Mouse (Mus musculus) layer of hippocampus, adult 11-12 months (tissue): ENCODE measurements at regions not wholly inside any gene's neighbourhood (a gene's known extent, or its start where the extent isn't known, plus 50 kb on each side); places are given as distances from the start of the nearest gene placed in this dataset.
A peak's percentile ranks its signal among the peaks of the same experiment; 100 is the strongest.
"Not testable (repeated sequence)": the region's sequence is repeated elsewhere in the genome, so short reads cannot be mapped to it uniquely, and the experiment has no call there.

ENCODE experiments used
- DNase-seq: peaks from one replicate; pipeline ENCODE4 v3.0.0; 2022; ENCODE audit warnings: low spot score

DNA sequence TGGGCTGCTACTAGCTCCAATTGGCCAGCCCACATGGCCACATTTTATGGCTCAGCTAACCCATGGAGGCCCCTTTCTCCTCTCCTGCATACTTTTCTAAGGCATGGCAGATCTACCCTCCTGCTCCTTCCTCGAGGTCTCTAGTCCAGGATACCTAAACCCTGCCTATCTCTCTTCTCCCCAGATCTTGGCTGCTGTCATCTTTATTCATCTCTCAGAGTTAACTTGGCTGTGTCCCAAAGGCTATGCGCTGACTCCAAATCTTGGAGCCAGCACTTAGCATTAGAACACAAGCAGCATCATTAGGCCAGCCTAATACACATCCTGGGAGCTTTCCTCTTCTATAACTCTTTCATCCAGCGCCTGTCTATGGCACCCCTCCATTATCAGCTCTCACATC lies 430.5 kb upstream of the Arid1b start:
- DNase-seq: no peak

DNA sequence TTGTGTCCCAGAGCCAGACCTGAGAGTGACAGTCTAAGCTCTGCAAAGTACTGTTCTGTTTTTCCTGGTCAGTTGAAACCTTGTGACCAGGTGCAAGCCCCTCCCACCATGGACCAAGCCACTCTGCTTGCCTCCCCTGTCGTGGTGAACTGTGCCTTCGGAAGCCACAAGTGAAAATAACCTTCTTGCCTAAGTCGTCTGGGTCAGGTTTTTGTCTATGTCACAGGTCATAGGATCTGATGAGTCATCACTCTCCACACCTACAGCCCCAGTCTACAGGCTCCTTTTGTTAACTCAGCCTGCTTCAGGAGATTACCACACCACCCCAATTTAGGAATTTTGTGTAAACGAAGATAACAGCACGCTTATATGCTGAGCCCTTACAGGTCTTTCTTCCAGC lies 417.2 kb upstream of the Arid1b start:
- no peak for DNase-seq

DNA sequence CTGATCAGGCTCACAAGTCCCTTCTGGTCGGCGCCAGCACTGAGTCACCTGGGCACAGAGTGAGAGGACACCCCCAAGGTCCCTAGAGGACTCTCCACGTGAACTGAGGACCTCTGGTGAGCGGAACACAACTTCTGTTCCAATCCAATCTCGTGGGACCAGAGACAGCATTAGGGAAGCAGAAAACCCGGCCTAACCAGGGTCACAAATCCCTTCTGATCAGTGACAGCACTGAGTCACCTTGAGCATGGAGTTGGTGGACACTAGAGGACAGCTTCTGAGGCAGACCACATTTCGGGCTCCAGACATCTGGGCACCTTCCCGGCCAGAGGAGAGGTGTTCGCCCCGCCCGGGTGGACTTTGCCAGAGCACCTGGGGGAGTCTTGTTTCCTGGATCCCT lies 412.3 kb upstream of the Arid1b start:
- no peak for DNase-seq

DNA sequence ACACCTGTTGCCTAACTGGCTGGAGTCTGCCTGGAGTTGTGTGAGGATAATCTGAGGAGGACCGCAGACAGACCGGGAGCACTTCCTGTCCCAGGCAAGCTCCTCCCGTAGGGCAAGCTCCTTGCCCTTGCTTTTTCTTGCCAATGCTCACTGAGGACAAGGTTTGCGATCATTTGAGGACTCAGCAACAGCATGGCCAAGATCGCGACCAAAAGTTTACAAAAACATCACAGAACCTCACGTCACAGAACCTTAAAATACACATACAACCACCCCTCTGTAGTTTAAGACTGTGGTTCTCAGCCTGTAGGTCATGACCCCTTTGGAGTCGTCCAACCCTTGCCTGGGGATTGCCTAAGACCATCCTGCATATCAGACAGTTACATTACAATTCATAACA lies 383.7 kb upstream of the Arid1b start:
- no peak for DNase-seq

DNA sequence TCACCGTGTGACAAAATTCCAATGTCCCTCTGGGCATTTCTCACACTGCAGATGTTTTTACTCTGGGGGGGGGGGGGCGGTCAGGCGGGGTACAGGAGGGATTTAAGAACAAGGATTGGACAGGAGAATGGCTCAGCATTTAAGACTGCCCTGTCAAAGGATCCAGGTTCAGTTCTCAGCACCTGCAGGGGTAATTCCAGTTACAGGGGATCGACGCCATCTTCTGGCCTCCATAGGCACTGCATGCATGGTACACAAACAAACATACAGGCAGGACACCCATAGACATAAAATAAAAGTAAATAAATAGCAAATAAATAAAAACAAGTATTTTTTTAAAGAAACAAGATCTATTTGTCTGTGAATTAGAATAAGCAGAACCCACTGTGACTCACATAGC lies 383.1 kb upstream of the Arid1b start:
- no peak for DNase-seq

DNA sequence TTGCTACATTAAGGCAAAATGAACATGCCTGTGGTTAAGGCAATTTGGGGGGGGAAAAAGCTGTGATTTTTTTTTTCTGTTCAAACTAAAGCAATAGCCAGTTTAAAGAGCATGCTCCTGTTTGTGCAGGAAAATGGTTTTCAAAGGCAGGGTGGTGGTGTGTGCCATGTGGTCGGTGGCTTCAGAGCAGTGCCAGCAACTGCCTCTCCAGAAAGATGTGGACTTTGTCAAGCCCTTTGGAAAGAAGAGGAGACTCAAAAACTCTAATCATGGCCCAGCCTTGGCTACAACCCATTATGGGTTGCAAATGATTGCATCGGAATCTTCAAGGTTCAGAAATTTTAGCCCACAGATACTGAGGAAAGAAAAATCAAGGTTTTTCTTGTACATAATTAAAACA lies 382.4 kb upstream of the Arid1b start:
- no peak for DNase-seq

DNA sequence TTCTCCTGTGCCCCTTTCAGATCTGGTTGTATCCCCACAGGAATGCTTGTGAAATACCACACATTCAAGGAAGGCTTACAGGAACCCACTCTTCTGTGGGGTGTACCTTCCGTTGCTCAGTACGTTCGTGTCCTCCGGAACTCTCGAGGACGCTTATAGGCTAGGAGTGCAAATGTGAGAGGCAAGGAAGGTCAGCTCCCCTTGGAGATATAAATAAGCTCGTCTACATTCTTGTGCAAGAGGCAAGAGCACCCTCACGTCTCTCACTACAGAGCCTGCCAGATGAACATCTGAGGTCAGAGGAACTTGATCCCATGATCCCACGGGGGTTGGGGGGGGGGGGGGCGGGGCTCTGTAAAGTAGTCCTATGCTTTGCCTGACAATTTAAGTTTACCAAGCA lies 382.0 kb upstream of the Arid1b start:
- no peak for DNase-seq

DNA sequence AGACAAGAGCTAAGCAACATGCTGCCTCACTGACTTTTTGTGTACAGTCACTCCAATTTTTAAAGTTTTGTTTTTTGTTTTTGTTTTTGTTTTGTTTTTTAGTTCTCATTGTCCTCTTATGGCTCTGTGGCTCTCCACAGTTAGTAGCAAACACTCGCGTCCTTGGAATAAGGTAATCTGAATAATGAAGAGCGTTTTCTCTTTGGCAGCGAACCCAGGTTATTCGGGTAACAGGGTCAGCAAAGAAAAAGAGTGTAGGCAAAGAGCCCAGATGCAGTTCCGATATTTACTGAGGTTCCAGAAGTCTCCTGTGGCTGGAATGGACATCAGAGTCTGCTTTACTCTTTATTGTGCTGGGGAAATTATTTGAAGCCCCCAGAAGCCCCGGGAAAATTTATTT lies 381.4 kb upstream of the Arid1b start:
- DNase-seq: no peak

DNA sequence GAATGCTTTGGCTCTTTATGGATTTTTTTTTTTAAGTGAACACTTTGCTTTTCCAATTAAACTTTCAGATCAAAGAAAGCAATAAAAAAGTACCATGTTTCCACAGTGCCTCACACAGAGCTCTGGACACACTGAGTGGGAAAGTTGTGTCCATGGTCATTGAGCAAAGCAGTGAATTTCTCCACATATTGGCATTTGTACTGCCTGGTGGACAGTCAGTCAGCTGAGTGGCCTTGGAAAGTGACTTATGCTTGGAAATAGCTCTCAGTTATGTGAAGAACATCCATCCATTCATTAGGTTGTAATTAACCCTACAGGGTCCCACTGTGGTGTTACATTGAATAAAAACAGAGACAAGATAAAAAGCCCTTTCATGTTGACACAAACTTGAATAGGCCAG lies 373.8 kb upstream of the Arid1b start:
- DNase-seq: no peak

DNA sequence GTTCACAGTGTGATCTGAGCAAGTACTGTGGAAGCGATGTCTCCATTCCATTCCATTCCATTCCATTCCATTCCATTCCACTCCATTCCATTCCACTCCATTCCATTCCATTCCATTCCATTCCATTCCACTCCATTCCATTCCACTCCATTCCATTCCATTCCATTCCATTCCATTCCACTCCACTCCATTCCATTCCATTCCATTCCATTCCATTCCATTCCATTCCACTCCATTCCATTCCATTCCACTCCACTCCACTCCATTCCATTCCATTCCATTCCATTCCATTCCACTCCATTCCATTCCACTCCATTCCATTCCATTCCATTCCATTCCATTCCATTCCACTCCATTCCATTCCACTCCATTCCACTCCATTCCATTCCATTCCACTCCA lies 368.0 kb upstream of the Arid1b start:
- DNase-seq: not testable (repeated sequence)

DNA sequence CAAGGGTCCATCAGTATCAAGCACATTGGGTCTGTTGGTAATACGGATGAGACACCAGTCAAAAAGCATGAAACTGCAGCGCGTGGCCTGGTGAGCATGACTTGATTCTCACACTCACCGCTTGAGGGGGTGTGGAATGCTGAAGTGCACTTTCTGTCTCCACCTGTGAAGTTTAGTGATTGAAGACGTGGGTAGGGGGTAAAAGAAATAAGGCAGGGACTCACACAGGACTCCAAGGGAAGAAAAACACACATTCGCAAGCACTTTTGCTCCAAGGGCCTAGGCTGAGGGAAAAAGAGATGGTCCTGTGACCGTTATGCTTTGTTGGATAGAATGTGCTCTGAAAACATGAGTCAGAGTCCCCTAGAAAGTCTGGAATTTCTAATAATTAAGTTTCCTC lies 366.6 kb upstream of the Arid1b start:
- DNase-seq: no peak

DNA sequence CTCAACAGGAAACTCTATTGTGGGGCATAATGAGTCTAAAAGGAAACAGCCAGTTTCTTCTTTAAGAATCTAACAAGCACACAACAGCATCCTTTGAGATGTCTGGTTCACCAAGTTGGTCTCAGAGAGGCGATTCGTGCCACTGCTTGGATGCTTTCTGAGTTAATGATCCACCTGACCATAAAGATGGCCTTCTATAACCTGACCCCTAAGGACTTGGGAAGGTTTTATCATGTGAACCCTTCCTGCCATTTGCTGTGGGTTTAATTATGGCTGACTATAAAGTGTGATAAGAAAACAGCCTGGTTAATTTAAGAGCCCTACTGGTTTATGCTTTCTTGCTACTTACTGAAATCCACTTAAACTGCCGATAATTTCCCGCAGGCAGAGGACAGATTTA lies 363.0 kb upstream of the Arid1b start:
- DNase-seq: no peak

DNA sequence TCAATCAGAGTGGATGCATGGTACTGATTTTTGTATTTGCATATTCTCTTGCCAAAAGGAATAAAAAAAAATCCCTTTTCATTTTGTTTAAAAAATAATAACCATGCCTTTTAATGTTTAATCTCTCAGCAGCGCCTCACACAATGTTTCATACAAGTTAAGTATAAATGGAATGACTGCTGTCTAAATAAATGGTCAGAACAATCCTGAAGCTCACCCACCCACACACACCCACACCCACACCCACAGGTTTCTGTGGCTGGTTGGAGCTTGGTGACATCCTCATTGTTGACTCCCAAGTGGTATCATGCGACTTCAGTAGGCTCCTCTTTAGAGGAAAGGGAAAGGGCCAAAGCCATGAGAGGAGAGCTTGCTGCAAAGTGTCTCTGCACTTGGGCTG lies 361.6 kb upstream of the Arid1b start:
- no peak for DNase-seq

DNA sequence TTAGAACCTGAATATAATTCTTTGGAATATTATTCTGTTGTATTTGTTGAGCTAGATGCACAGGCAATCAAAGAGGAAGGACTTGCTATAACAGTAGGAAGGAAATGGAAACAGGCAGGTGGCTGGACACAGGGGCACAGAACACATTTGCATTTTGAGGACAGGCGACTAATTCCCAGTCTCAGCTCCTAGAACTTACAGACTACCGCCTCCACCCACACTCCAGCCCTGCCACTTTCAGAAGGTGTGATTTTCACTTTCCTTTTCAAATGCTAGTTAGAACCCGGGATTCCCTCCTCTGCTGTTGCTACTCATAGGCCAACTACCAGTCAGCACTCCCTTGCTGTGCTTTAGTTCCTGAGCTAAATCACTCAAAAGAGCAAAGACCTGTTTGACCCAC lies 360.4 kb upstream of the Arid1b start:
- DNase-seq: no peak

DNA sequence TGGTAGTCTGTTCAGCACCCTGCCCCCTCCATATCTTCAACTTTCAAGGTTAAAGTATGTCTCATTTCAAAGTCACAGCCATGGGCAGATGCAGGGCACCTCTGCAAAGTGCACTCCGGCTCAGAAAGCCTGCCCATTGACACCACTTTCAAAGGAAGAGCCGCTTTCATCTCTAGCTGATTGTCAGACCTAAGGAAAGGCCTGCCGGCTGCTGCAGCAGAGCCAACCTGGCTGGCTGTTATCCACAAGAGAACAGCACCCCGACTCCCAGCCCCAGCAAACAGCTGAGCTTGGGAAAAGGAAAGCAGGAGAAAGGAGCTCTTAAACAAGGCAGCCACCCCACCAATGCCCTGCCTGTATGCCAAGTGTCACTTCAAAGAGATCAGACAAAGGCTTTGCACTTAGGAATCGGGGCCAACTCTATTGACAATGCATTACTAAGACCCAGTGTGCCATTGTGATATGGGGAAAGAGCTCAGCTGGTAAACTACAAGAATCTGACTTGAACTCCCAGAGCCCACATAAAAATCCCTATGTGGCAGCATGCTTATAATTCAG lies 357.3 kb upstream of the Arid1b start:
- no peak for DNase-seq

DNA sequence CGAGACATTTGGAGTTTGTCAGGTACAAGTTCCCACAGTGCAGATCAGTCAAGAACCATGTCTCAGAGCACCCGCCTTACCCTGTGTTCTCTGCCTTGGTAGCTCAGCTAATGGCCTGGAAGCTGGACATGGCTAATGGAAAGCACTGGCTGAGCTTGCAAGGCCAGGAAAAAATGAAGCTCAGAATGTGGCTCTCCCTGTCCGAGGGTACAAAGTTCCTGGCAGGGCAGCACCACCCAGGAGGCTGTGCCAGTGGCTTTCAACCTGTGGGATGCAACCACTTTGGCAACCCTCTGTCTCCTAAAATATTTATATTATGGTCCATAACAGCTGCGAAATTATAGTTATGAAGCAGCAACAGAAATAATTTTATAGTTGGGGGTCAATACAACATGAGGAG lies 354.6 kb upstream of the Arid1b start:
- DNase-seq: no peak

DNA sequence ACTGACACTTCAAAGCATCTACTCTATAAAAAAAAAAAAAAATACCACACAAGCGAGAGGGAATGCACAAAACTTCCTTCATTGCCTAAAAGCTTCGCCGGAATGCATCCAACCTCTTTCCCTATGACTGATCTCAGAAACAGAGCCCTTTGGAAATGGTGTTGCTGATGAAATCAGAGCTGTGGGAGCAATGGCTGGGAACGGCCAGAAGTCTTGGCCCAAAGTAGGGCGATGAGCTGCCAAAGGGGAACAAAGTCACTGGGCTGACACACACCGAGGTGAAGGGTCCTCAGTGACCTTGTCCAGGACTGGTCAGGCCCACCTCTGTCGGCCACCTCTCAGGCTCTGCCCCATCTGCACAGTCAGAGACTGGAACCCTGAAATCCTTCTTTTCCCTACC lies 353.6 kb upstream of the Arid1b start:
- no peak for DNase-seq

DNA sequence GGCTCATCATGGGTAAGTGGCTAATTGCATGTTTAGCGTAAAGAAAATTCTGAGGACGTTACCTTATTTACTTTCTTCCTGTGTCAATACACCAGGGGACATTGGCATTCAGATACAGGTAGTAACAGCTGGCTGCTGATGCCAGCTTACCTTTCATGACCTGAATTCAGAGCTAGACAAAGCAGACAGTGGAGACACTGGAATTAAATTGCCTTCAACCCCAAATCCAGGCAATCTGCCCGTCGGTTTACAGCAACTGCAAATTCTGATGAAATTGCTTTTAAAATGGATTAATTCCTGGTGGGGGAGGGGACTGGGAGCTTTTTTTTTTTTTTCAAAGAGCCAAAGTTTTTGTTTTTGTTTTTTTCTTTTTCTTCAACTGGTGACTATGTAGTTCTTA lies 353.0 kb upstream of the Arid1b start:
- no peak for DNase-seq

DNA sequence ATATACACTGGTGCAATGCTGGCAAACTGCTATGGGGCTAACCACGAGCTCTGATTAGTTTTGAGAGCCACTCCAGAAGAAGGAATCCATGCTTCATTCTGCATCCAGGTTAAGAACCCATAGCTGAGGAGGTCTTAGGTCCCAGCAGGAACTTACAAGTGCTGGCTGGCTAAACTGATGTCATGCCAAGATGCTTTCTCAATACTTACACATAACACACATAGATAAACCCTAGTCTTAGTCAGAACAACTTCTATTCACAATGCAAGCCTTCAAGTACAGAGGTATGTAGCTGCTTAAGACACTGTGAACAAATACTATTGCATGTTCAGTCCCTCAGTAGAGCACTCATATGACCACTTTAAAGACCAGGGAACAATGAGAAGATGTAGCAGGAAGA lies 352.1 kb upstream of the Arid1b start:
- no peak for DNase-seq

DNA sequence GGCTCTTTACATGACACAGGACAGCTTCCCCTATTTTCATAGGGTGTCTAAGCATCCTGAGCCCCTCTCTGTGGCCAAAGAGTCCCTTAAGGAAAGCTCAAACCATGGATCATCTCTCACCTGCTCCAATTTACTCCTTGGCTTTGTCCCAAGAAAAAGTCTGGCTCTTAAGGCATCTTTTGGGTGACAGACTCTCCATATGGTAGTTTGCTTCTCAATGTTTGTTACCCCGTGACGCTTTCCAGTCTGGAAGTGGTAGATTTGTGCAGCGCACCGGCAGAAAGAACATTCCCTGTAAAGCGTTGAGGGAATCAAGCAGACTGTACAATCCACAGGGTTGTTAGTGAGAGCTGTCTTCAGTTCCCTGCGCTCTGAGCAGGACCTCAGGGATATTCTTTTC lies 350.8 kb upstream of the Arid1b start:
- DNase-seq: no peak

DNA sequence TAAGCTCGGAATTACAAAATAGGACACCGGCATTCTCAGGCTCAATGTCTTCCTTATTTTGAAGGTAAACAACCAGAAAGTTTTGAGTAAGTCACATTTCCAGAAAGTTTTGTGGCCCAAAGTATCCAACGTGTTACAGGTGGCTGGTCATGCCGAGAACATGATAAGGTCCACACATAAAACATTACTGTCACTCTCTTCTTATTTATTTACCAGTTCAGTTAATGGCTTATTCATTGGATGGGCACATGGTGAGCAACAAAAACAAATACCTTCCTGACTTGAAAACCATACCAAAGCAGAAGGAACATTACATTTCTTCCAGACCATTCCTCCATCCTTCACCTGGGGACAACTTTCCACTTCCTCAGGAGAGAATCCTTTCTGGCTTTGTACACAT lies 345.5 kb upstream of the Arid1b start:
- DNase-seq: no peak

DNA sequence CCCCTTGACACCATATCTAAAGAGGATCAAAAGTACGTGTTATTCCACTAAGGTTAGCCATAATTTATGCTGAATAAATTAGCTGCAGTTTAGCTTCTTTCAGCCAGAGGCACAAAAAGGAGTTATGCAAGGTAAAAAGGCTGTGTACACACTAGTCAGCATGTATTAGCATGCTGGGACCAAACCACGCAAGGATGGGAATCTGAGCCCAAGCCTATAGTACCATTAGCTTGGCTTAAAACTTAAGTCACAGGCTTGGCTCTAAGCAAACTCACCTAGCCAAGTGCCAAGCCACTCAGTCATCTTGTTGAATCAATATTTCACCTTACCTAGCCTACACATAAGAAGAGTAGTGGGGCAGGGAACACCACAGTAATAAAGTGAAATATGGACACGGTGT lies 339.9 kb upstream of the Arid1b start:
- DNase-seq: no peak

DNA sequence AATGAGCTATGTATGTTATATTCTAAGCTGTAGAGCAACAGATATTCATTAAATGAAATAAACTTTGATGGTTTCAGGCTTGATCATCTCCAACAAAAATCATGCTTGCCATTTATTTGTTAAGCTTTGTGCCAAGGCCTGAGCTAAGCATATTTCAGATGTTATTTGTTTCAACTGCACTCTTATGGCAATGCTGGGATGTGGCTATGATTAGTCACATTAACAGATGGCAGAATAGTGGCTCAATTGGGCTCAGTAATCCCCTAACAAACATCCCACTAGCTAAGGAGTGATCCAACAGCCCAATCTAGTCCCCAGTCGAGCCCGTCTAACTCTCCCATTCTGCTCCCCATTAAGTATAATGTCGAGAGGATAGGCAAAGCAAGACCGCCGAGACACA lies 332.1 kb upstream of the Arid1b start:
- DNase-seq: peak; percentile 12

DNA sequence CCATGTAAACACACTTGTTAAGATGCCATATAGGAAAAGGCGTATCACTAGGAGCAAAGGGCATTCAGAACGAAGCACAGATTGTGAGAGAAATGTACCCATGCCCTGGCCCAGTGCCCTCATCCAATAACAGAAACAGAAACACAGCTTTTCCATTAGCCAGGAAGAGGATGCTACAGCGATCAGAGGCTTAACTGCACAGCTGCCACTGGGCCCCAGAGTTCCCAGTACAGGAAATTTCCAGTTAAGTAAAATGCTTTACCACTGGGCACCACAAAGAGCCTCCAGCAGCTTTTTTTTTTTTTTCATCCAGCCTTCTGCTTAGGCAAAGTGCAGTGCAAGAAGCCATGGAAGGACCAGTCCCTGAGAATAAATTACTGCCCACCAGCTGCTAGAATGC lies 325.6 kb upstream of the Arid1b start:
- no peak for DNase-seq

DNA sequence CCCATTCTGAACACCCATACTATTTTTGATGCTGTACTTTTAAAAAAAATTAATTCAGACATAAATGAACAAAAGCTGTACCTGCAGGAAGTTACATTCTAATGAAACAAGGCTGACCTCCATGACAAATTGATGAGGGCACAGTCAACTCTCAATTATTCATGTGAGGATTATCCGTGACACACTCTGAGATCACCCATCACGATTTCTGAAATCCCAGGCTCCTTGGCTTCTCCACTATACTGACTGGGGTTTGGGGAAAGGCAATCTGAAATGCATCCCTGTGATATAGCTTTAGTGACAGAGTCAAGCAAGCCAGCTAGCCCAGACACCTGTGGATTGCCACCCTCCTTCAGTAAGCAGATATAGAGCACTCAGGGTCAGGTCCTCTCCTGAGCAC lies 320.9 kb upstream of the Arid1b start:
- DNase-seq: no peak
